Mouse (Mus musculus) E14TG2a.4 (cell line): ENCODE results near the gene Tecpr1.

Source experiments
- CTCF ChIP-seq: conservative IDR thresholded peaks from 2 replicates; pipeline ENCODE4 v1.5.1; 2014; ENCODE audit warnings: low read length
- POU5F1 ChIP-seq: IDR thresholded peaks from 2 replicates; pipeline ENCODE4 v1.6.1; 2014; ENCODE audit warnings: low read length, borderline replicate concordance

- TF ChIP-seq POU5F1 (no peak), CTCF (no peak)
Observed at GRCm38 (mm10) chr5:144194416-144194815, 29.0 kb downstream of the Tecpr1 start.
